In the genomic region with DNA sequence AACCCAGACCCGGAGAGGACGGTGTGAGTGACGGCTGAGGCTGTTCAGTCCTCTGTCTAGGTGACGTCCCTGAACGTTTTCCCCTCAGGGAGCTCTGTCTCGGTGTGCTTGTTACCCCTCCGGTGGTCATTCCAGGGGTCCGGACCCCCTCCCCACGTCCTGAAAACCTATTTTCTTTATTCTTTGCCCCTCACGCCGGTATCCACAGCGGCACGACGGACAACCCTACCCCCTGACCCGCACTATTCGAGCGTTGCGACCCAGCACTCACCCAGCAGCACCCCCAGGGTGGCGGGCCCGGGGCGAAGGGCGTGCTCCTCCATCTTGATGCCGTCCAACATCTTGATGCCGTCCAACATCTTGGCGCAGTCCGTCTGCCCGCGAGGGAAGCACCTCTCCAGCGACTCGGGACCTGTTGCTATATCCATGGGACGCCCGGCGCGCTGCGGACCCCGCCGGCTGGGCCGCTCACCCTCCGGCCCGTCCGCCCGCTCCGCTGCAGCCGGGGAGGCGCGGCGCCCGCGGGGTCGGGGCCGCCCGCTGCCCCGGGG, we compare ENCODE assay signal across 10 mouse cellular contexts. TPM values are rescaled to one million over a fixed set of nuclear protein-coding genes. Genes with fewer than 3 reads are reported as not detected.
A peak's percentile ranks its signal among the peaks of the same experiment; 100 is the strongest.
DNase-seq lines count a peak whose midpoint lies in the region; ATAC-seq and TF ChIP-seq lines count a peak whose summit lies in the region.
"Had no signal": no experiment of that assay in that cellular context is flagged by ENCODE, and none has a peak within 500 bp of the region (broad histone marks: within the 10 kb centered on the region; RNA-seq: fewer than 3 reads in every experiment).

A gene (minus strand): TSS at position 341 of the 551 bp plus-strand sequence.

- H3K4me1 ChIP-seq in heart, embryonic 10.5 days, result peaks cover 46% of the 10 kb centered on the region
- H3K4me1 ChIP-seq in E14TG2a.4 (replicated peaks; ENCODE audit: low read depth, low read length), result peaks cover 86% of the 10 kb centered on the region
- H3K4me1 ChIP-seq in forebrain, embryonic 14.5 days (ENCODE audit: control insufficient read depth, insufficient read depth, low read length), result peaks cover 5% of the 10 kb centered on the region; the same call in 1 of the 2 replicates
- H3K4me1 ChIP-seq in liver, embryonic 12.5 days, result peaks cover 7% of the 10 kb centered on the region; the same call in 1 of the 2 replicates

- no peak for TF ChIP-seq CTCF in E14TG2a.4 (conservative IDR thresholded peaks at IDR 0.05; ENCODE audit: low read length)

- ATAC-seq in forebrain, embryonic 14.5 days, result no peak
- ATAC-seq in liver, embryonic 12.5 days, result 0 out of 2 replicates have a peak, but pooled peaks have one; percentile 12

- peak within 1 kb of the TSS; percentile 67 for H3K4me3 ChIP-seq in heart, embryonic 10.5 days
- H3K4me3 ChIP-seq in E14TG2a.4 (replicated peaks; ENCODE audit: low read length), result peak within 1 kb of the TSS; percentile 60
- H3K4me3 ChIP-seq in forebrain, embryonic 14.5 days (ENCODE audit: low read depth, low read length), result peak within 1 kb of the TSS; percentile 24
- H3K4me3 ChIP-seq in liver, embryonic 12.5 days, result peak within 1 kb of the TSS; percentile 47

- H3K36me3 ChIP-seq in heart, embryonic 10.5 days, result no peaks in the 10 kb centered on the region
- no peaks in the 10 kb centered on the region for H3K36me3 ChIP-seq in E14TG2a.4 (ENCODE audit: insufficient read depth, low read length)
- no peaks in the 10 kb centered on the region for H3K36me3 ChIP-seq in forebrain, embryonic 14.5 days (ENCODE audit: control insufficient read depth, insufficient read depth, low read length)
- H3K36me3 ChIP-seq in liver, embryonic 12.5 days, result no peaks in the 10 kb centered on the region

- no peak for DNase-seq in heart, embryonic 10.5 days (ENCODE audit: low spot score)
- no peak for DNase-seq in heart, adult 8-10 months (ENCODE audit: low spot score)
- no peak for DNase-seq in forebrain, embryonic 14.5 days (ENCODE audit: low spot score)
- no peak for DNase-seq in adrenal gland, postnatal 36 days
- DNase-seq in right cerebral cortex, postnatal 10 days (ENCODE audit: low spot score in 2 of 2), result no peak
- no peak for DNase-seq in adipocyte (ENCODE audit: low spot score)

- H3K4me2 ChIP-seq in forebrain, embryonic 14.5 days (ENCODE audit: low read length), result peak within 1 kb of the TSS; percentile 48
- peak within 1 kb of the TSS; percentile 51 for H3K4me2 ChIP-seq in liver, embryonic 12.5 days

- WGBS in heart, embryonic 10.5 days, result 7% methylated on average over 53 of the region's 53 CpGs
- WGBS in forebrain, embryonic 14.5 days, result 1% methylated on average over 48 of the region's 53 CpGs
- 3% methylated on average over 53 of the region's 53 CpGs for WGBS in liver, embryonic 12.5 days (ENCODE audit: insufficient replicate concordance)

- peaks cover 100% of the 10 kb centered on the region for H3K27me3 ChIP-seq in heart, embryonic 10.5 days (ENCODE audit: insufficient read depth, poor library complexity, severe bottlenecking)
- peaks cover 94% of the 10 kb centered on the region for H3K27me3 ChIP-seq in E14TG2a.4 (ENCODE audit: insufficient read depth, low read length)
- H3K27me3 ChIP-seq in forebrain, embryonic 14.5 days (replicated peaks; ENCODE audit: control insufficient read depth, insufficient read depth, low read length), result peaks cover 93% of the 10 kb centered on the region
- peaks cover 100% of the 10 kb centered on the region for H3K27me3 ChIP-seq in liver, embryonic 12.5 days (replicated peaks)

- H3K9ac ChIP-seq in forebrain, embryonic 14.5 days (ENCODE audit: low read length), result no peak within 1 kb of the TSS
- no peak within 1 kb of the TSS for H3K9ac ChIP-seq in liver, embryonic 12.5 days

- H3K9me3 ChIP-seq in heart, embryonic 10.5 days, result no peaks in the 10 kb centered on the region
- no peaks in the 10 kb centered on the region for H3K9me3 ChIP-seq in E14TG2a.4 (ENCODE audit: low read length)
- H3K9me3 ChIP-seq in forebrain, embryonic 14.5 days (replicated peaks; ENCODE audit: control insufficient read depth, low read length), result no peaks in the 10 kb centered on the region
- no peaks in the 10 kb centered on the region for H3K9me3 ChIP-seq in liver, embryonic 12.5 days (replicated peaks)

- peak within 1 kb of the TSS; percentile 60; the same call in 1 of the 2 replicates for H3K27ac ChIP-seq in heart, embryonic 10.5 days
- H3K27ac ChIP-seq in forebrain, embryonic 14.5 days (ENCODE audit: low read depth, low read length), result no peak within 1 kb of the TSS
- H3K27ac ChIP-seq in liver, embryonic 12.5 days, result no peak within 1 kb of the TSS

RNA-seq across cellular contexts. Expression of the gene that starts here (rescaled TPM):
- polyA plus RNA-seq in heart, embryonic 10.5 days (2016; fragmentation: Nextera tagmentation; extraction: Ambion mirVana), result 0.11 and 0.83 TPM in 2 replicates
- under 1 TPM; 0.09 to 0.41 (median 0.10) TPM for total RNA-seq in heart, adult 8-10 months (2022)
- polyA plus RNA-seq in forebrain, embryonic 14.5 days (2014; fragmentation: Nextera tagmentation; extraction: Ambion mirVana), result 0.34 and 0.40 TPM in 2 replicates
- polyA plus RNA-seq in liver, embryonic 12.5 days (2016; fragmentation: Nextera tagmentation; extraction: Ambion mirVana), result 0.04 TPM in 1 of 2 replicates, not detected in the other
- total RNA-seq in adrenal gland, postnatal 36 days (2021), result under 1 TPM in 1 of 2 experiments, not detected in 1; 0.07 TPM
- polyA plus RNA-seq: C2C12; gonadal fat pad, adult 2 months had no signal

Comparison
In these comparisons a context has a peak if more than half of its experiments do, and no peak if none do; other contexts are left out.
1. Peak in ATAC-seq, H3K4me3 ChIP-seq and H3K4me2 ChIP-seq in liver, embryonic 12.5 days; RNA of the gene not detected or under 1 TPM.